28 mouse cellular contexts compared by ENCODE assay signal in genomic region chr12:59195065-59195464, GRCm38 (mm10). TPM values are rescaled to one million over a fixed set of nuclear protein-coding genes. Genes with fewer than 3 reads are reported as not detected.
DNase-seq lines count a peak whose midpoint lies in the region; ATAC-seq and TF ChIP-seq lines count a peak whose summit lies in the region.
"Had no signal": no experiment of that assay in that cellular context is flagged by ENCODE, and none has a peak within 500 bp of the region (broad histone marks: within the 10 kb centered on the region; RNA-seq: fewer than 3 reads in every experiment).

No protein-coding gene starts in this region.

- no peak for TF ChIP-seq EP300 in liver, postnatal 0 days (IDR thresholded peaks at IDR 0.05; ENCODE audit: low read depth)
- TF ChIP-seq EP300 in lung, postnatal 0 days (IDR thresholded peaks at IDR 0.05), result no peak

- no peak overlapping the region for H3K4me2 ChIP-seq in kidney, embryonic 16.5 days (replicated peaks; ENCODE audit: low read depth, low read length)
- peak overlapping the region; percentile 42 for H3K4me2 ChIP-seq in liver, embryonic 12.5 days
- H3K4me2 ChIP-seq in liver, postnatal 0 days (ENCODE audit: low read depth, low read length), result peak overlapping the region; percentile 40
- no peak overlapping the region for H3K4me2 ChIP-seq in forebrain, embryonic 12.5 days
- no peak overlapping the region for H3K4me2 ChIP-seq in lung, postnatal 0 days (replicated peaks; ENCODE audit: low read depth, low read length)
- H3K4me2 ChIP-seq: embryonic facial prominence, embryonic 12.5 days; forebrain, embryonic 15.5 days; heart, embryonic 13.5 days; hindbrain, embryonic 14.5 days; limb, embryonic 13.5 days; lung, embryonic 14.5 days; neural tube, embryonic 12.5 days had no signal

- no peak for ATAC-seq in kidney, embryonic 16.5 days (ENCODE audit: low FRiP score, low TSS enrichment)
- ATAC-seq in liver, embryonic 12.5 days, result no peak
- ATAC-seq in liver, postnatal 0 days, result peak; percentile 76
- ATAC-seq in forebrain, embryonic 12.5 days (ENCODE audit: low FRiP score), result no peak
- no peak for ATAC-seq in lung, postnatal 0 days
- ATAC-seq: forebrain, embryonic 15.5 days; intestine, postnatal 0 days; midbrain, embryonic 16.5 days had no signal

- no peak for TF ChIP-seq CTCF in liver, postnatal 0 days (IDR thresholded peaks at IDR 0.05; ENCODE audit: low read depth)
- TF ChIP-seq CTCF in lung, postnatal 0 days (IDR thresholded peaks at IDR 0.05), result no peak

- H3K9me3 ChIP-seq in kidney, embryonic 16.5 days (ENCODE audit: low read length), result no peaks in the 10 kb centered on the region; the same call in 1 of the 2 replicates
- no peaks in the 10 kb centered on the region for H3K9me3 ChIP-seq in liver, embryonic 12.5 days (replicated peaks)
- H3K9me3 ChIP-seq in liver, postnatal 0 days (ENCODE audit: low read length), result no peaks in the 10 kb centered on the region
- H3K9me3 ChIP-seq in forebrain, embryonic 12.5 days, result no peaks in the 10 kb centered on the region
- H3K9me3 ChIP-seq in lung, postnatal 0 days (ENCODE audit: low read length), result no peaks in the 10 kb centered on the region
- H3K9me3 ChIP-seq: embryonic facial prominence, embryonic 12.5 days; forebrain, embryonic 15.5 days; heart, embryonic 13.5 days; limb, embryonic 13.5 days; midbrain, embryonic 10.5 days; neural tube, embryonic 12.5 days had no signal

- 79% methylated on average over 4 of the region's 4 CpGs for WGBS in kidney, embryonic 16.5 days
- WGBS in liver, embryonic 12.5 days (ENCODE audit: insufficient replicate concordance), result 63% methylated on average over 4 of the region's 4 CpGs
- 60% methylated on average over 4 of the region's 4 CpGs for WGBS in liver, postnatal 0 days (ENCODE audit: insufficient replicate concordance)
- 94% methylated on average over 4 of the region's 4 CpGs for WGBS in forebrain, embryonic 12.5 days
- 77% methylated on average over 4 of the region's 4 CpGs for WGBS in lung, postnatal 0 days

- no peaks in the 10 kb centered on the region for H3K27me3 ChIP-seq in kidney, embryonic 16.5 days (ENCODE audit: insufficient read depth, low read length)
- H3K27me3 ChIP-seq in liver, embryonic 12.5 days (replicated peaks), result no peaks in the 10 kb centered on the region
- no peaks in the 10 kb centered on the region for H3K27me3 ChIP-seq in liver, postnatal 0 days (ENCODE audit: insufficient read depth, low read length)
- no peaks in the 10 kb centered on the region for H3K27me3 ChIP-seq in forebrain, embryonic 12.5 days
- no peaks in the 10 kb centered on the region for H3K27me3 ChIP-seq in lung, postnatal 0 days (replicated peaks; ENCODE audit: insufficient read depth, low read length)
- H3K27me3 ChIP-seq: embryonic facial prominence, embryonic 12.5 days; forebrain, embryonic 15.5 days; heart, embryonic 13.5 days; limb, embryonic 13.5 days; neural tube, embryonic 12.5 days had no signal

- H3K9ac ChIP-seq in kidney, embryonic 16.5 days (replicated peaks; ENCODE audit: low read length), result no peak overlapping the region
- H3K9ac ChIP-seq in liver, embryonic 12.5 days, result peak overlapping the region; percentile 4; the same call in 1 of the 2 replicates
- H3K9ac ChIP-seq in liver, postnatal 0 days (replicated peaks), result no peak overlapping the region
- H3K9ac ChIP-seq in forebrain, embryonic 12.5 days, result no peak overlapping the region
- no peak overlapping the region for H3K9ac ChIP-seq in lung, postnatal 0 days (replicated peaks; ENCODE audit: low read depth)
- H3K9ac ChIP-seq: embryonic facial prominence, embryonic 12.5 days; forebrain, embryonic 15.5 days; heart, embryonic 13.5 days; hindbrain, embryonic 14.5 days; limb, embryonic 13.5 days; lung, embryonic 14.5 days; neural tube, embryonic 12.5 days had no signal

- H3K36me3 ChIP-seq in kidney, embryonic 16.5 days (ENCODE audit: insufficient read depth, low read length), result peaks cover 29% of the 10 kb centered on the region
- H3K36me3 ChIP-seq in liver, embryonic 12.5 days, result peaks cover 25% of the 10 kb centered on the region
- H3K36me3 ChIP-seq in liver, postnatal 0 days (replicated peaks; ENCODE audit: insufficient read depth, low read length), result peaks cover 16% of the 10 kb centered on the region; the same call in 1 of the 2 replicates
- H3K36me3 ChIP-seq in forebrain, embryonic 12.5 days (replicated peaks), result peaks cover 18% of the 10 kb centered on the region
- no peaks in the 10 kb centered on the region; the same call in 1 of the 2 replicates for H3K36me3 ChIP-seq in lung, postnatal 0 days (ENCODE audit: insufficient read depth, low read length)

- no peak overlapping the region for H3K4me3 ChIP-seq in kidney, embryonic 16.5 days (ENCODE audit: low read length)
- H3K4me3 ChIP-seq in liver, embryonic 12.5 days, result no peak overlapping the region
- no peak overlapping the region for H3K4me3 ChIP-seq in liver, postnatal 0 days (ENCODE audit: low read depth, low read length)
- no peak overlapping the region for H3K4me3 ChIP-seq in forebrain, embryonic 12.5 days (replicated peaks)
- no peak overlapping the region for H3K4me3 ChIP-seq in lung, postnatal 0 days (ENCODE audit: low read depth, low read length)
- H3K4me3 ChIP-seq: embryonic facial prominence, embryonic 12.5 days; forebrain, embryonic 15.5 days; gastrocnemius, adult 2 months; heart, adult 2 months; heart, embryonic 13.5 days; layer of hippocampus, adult 2 months; limb, embryonic 13.5 days; midbrain, embryonic 10.5 days; myocyte; neural tube, embryonic 12.5 days had no signal

- peak; percentile 44 to 67 for DNase-seq in kidney, adult 8-10 months
- peak; percentile 8 for DNase-seq in kidney, postnatal 14 days
- no peak for DNase-seq in liver, postnatal 0 days
- DNase-seq in gastrocnemius, adult 8-10 months (ENCODE audit: low spot score in 2 of 2), result no peak
- no peak for DNase-seq in lung, postnatal 0 days (ENCODE audit: low spot score)
- DNase-seq: adrenal gland, adult 8-10 months; B cell, adult 2 months; cerebellum, adult 8-10 months; cerebellum, postnatal 25 days; gastrocnemius, adult 2 months; heart, adult 2 months; heart, postnatal 10 days; lung, embryonic 14.5 days; thymus, postnatal 4 days had no signal

- no peaks in the 10 kb centered on the region for H3K4me1 ChIP-seq in kidney, embryonic 16.5 days (ENCODE audit: insufficient read depth, low read length)
- H3K4me1 ChIP-seq in liver, embryonic 12.5 days, result peaks cover 31% of the 10 kb centered on the region
- H3K4me1 ChIP-seq in liver, postnatal 0 days (ENCODE audit: insufficient read depth), result no peaks in the 10 kb centered on the region; the same call in 1 of the 2 replicates
- no peaks in the 10 kb centered on the region for H3K4me1 ChIP-seq in forebrain, embryonic 12.5 days
- no peaks in the 10 kb centered on the region for H3K4me1 ChIP-seq in lung, postnatal 0 days (ENCODE audit: insufficient read depth, low read depth, low read length)
- H3K4me1 ChIP-seq: embryonic facial prominence, embryonic 12.5 days; forebrain, embryonic 15.5 days; limb, embryonic 13.5 days; midbrain, embryonic 10.5 days; neural tube, embryonic 12.5 days had no signal

- H3K27ac ChIP-seq in kidney, embryonic 16.5 days (ENCODE audit: low read length), result no peak overlapping the region
- peak overlapping the region; percentile 78 for H3K27ac ChIP-seq in liver, embryonic 12.5 days
- H3K27ac ChIP-seq in liver, postnatal 0 days (ENCODE audit: low read depth), result peak overlapping the region; percentile 5; the same call in 1 of the 2 replicates
- H3K27ac ChIP-seq in forebrain, embryonic 12.5 days, result no peak overlapping the region
- no peak overlapping the region for H3K27ac ChIP-seq in lung, postnatal 0 days (ENCODE audit: low read length)
- H3K27ac ChIP-seq: embryonic facial prominence, embryonic 12.5 days; forebrain, embryonic 15.5 days; gastrocnemius, adult 2 months; heart, adult 2 months; hindbrain, embryonic 14.5 days; layer of hippocampus, adult 2 months; limb, embryonic 13.5 days; midbrain, embryonic 10.5 days; neural tube, embryonic 12.5 days had no signal

RNA-seq across cellular contexts. Expression of gene Fbxo33, which starts 24.5 kb away (rescaled TPM):
- 4.5 and 6.4 TPM in 2 replicates for polyA plus RNA-seq in kidney, embryonic 16.5 days (2015; fragmentation: Nextera tagmentation; extraction: Ambion mirVana)
- polyA plus RNA-seq in liver, embryonic 12.5 days (2016; fragmentation: Nextera tagmentation; extraction: Ambion mirVana), result 12.5 and 14.6 TPM in 2 replicates
- polyA plus RNA-seq in liver, postnatal 0 days (2015; fragmentation: Nextera tagmentation; extraction: Ambion mirVana), result 6.1 and 6.8 TPM in 2 replicates
- polyA plus RNA-seq in forebrain, embryonic 12.5 days (2016; fragmentation: Nextera tagmentation; extraction: Ambion mirVana), result 9.1 and 10.0 TPM in 2 replicates
- 1 to 10 TPM; 1.2 to 4.4 (median 3.3) TPM for total RNA-seq in gastrocnemius, adult 8-10 months (2022)
- 10.3 and 11.7 TPM in 2 replicates for polyA plus RNA-seq in lung, postnatal 0 days (2015; fragmentation: Nextera tagmentation; extraction: Ambion mirVana)

Comparison
In these comparisons a context has a peak if more than half of its experiments do, and no peak if none do; other contexts are left out.
1. DNase-seq: peak in kidney, adult 8-10 months (2 of 2) and kidney, postnatal 14 days (single experiment); none in liver, postnatal 0 days (single experiment), gastrocnemius, adult 8-10 months (0 of 2) and lung, postnatal 0 days (single experiment).
2. H3K27ac ChIP-seq: peak in liver, embryonic 12.5 days (single experiment) and liver, postnatal 0 days (single experiment); none in kidney, embryonic 16.5 days (single experiment), forebrain, embryonic 12.5 days (single experiment) and lung, postnatal 0 days (single experiment).
3. H3K4me2 ChIP-seq: peak in liver, embryonic 12.5 days (single experiment) and liver, postnatal 0 days (single experiment); none in kidney, embryonic 16.5 days (single experiment), forebrain, embryonic 12.5 days (single experiment) and lung, postnatal 0 days (single experiment).